Mouse (Mus musculus) stomach, postnatal 0 days (tissue): ENCODE results near the gene Olfr462.

ENCODE experiments used
- CTCF ChIP-seq: IDR thresholded peaks from 2 replicates; pipeline ENCODE4 v1.5.1; 2016; ENCODE audit warnings: antibody characterized with exemption, low read depth, mild to moderate bottlenecking, moderate library complexity
- EP300 ChIP-seq: optimal IDR thresholded peaks from 2 replicates; pipeline ENCODE3; 2016; ENCODE audit warnings: antibody characterized with exemption

GRCm38 (mm10) chr11:87871766-87872165, 20.3 kb downstream of the Olfr462 start:
- no peak for TF ChIP-seq CTCF
- no peak for TF ChIP-seq EP300
